Mouse (Mus musculus) megakaryocyte, embryonic 14.5 days (primary cell): ENCODE results near the gene Gm45140.

Source experiments
- FLI1 ChIP-seq: IDR thresholded peaks from 2 replicates; pipeline ENCODE4 v1.6.1; 2012; ENCODE audit warnings: low read length, inconsistent platforms, mixed read lengths
- GATA1 ChIP-seq: IDR thresholded peaks from 3 replicates; pipeline ENCODE4 v1.6.1; 2012; ENCODE audit warnings: mixed read lengths, low read length, inconsistent platforms, borderline replicate concordance

DNA sequence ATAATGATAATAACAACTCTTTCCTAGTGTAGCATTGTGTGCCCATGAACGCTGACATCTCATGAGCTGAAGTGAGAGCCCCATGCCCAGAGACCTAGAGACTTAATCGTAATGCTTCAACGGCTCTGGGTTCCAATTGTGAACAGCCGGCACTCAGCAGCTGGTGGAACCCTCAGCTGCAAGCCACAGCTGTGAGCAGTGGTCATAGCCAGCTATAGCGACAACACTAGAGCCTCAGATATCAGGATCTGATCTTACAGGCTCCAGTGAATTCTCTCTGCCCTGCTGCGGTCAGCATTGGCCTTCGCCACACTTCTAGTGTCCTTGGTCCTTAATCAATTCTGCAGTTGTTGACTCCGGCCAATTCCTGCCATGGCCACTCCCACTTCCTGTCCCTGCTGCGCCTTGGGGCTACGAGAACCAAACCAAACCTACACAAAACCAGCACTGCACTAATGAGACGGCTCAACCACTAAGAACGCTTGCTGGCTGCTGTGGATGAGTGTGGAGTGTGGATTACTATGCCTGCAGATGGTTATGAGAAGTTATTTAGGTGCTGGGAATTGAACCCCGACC, 40.6 kb upstream of the Gm45140 start:
- TF ChIP-seq GATA1 (no peak), FLI1 (no peak)
